Comparison of ENCODE assay signal across 1 mouse cellular context in genomic region chr2:5900145-5900544, GRCm38 (mm10).
TF ChIP-seq lines count a peak whose summit lies in the region.

No protein-coding gene starts in this region.

TF ChIP-seq in MEL, 35 proteins besides CTCF, POLR2A, EP300 and RAD21 (continued from another document):
- TF ChIP-seq SMC3 (IDR thresholded peaks at IDR 0.05; ENCODE audit: low read depth, low read length) (peak; percentile 68), MAX (IDR thresholded peaks at IDR 0.05; ENCODE audit: low read length) (0 out of 2 replicates have a peak, but pooled peaks have one; percentile 34), BHLHE40 (IDR thresholded peaks at IDR 0.05; ENCODE audit: borderline replicate concordance, low read depth, low read length) (no peak), CHD2 (IDR thresholded peaks at IDR 0.05; ENCODE audit: low read length) (no peak), ZKSCAN1 (IDR thresholded peaks at IDR 0.05; ENCODE audit: low read depth, low read length) (no peak), GATA1 (IDR thresholded peaks at IDR 0.05; ENCODE audit: low read depth, low read length) (no peak), TBP (IDR thresholded peaks at IDR 0.05; ENCODE audit: low read depth, low read length) (no peak), ZMIZ1 (IDR thresholded peaks at IDR 0.05; ENCODE audit: low read depth, low read length) (no peak), POLR2AphosphoS2 (IDR thresholded peaks at IDR 0.05; ENCODE audit: low read length) (no peak), E2F4 (IDR thresholded peaks at IDR 0.05; ENCODE audit: borderline replicate concordance, low read depth, low read length) (no peak), USF1 (IDR thresholded peaks at IDR 0.05; ENCODE audit: low read depth, low read length) (no peak), MYC (IDR thresholded peaks at IDR 0.05; ENCODE audit: low read depth, low read length) (peak; percentile 69), RCOR1 (IDR thresholded peaks at IDR 0.05; ENCODE audit: low read depth, low read length) (0 out of 2 replicates have a peak, but pooled peaks have one; percentile 13), GABPA (IDR thresholded peaks at IDR 0.05; ENCODE audit: low read depth, low read length) (no peak), USF2 (IDR thresholded peaks at IDR 0.05; ENCODE audit: borderline replicate concordance in 1 of 2, insufficient read depth in 1 of 2, low read depth in 1 of 2, low read length in 2 of 2) (no peak), POLR2AphosphoS5 (IDR thresholded peaks at IDR 0.05; ENCODE audit: borderline replicate concordance, low read depth, low read length) (no peak), ELF1 (IDR thresholded peaks at IDR 0.05; ENCODE audit: low read depth, low read length) (no peak), JUND (IDR thresholded peaks at IDR 0.05; ENCODE audit: low read depth, low read length) (no peak), NELFE (IDR thresholded peaks at IDR 0.05; ENCODE audit: low read depth, low read length) (no peak), SIN3A (IDR thresholded peaks at IDR 0.05; ENCODE audit: low read length) (no peak), ZC3H11A (IDR thresholded peaks at IDR 0.05; ENCODE audit: low read depth, low read length) (peak; percentile 54), KAT2A (conservative IDR thresholded peaks at IDR 0.05; ENCODE audit: low read depth, low read length) (no peak)
